Mouse (Mus musculus) heart, postnatal 25 days (tissue): ENCODE data around the gene Gm28305. TPM values are rescaled to one million over a fixed set of nuclear protein-coding genes. Genes with fewer than 3 reads are reported as not detected.

Source experiments
- DNase-seq: peaks from one replicate; pipeline ENCODE4 v3.0.0; 2022; ENCODE audit warnings: low spot score
- intact Hi-C: fragments of 180-260 bp; cut with DNase I; formaldehyde crosslinking; loops from one replicate; pipeline ENCODE4 v1.15.1; 2025
- total RNA-seq, 2 experiments: library from RNA; stranded (reverse); gene quantifications; 2 replicates each; pipeline ENCODE4 v1.2.3; 2021

Gm28305 gene
- total RNA-seq = not detected

- intact Hi-C loops = no loop called here
- no peak for DNase-seq
Observed at GRCm38 (mm10) chr9:104040362-104040761, at the start of gene Gm28305. Gm28305 (plus strand) TSS chr9:104040662.

- intact Hi-C loops = loop anchor here (2.0 kb wide), 3 partner anchors 238 to 506 kb away; no protein-coding TSS in a partner anchor
- no peak for DNase-seq
Observed at GRCm38 (mm10) chr9:103996496-103996895, 44.0 kb upstream of the Gm28305 start.

GRCm38 (mm10) chr9:104000601-104001000, 39.9 kb upstream of the Gm28305 start:
- no peak for DNase-seq
- intact Hi-C loops = loop anchor here (10.0 kb wide), 1 partner anchor 636 kb away; the partner anchor contains the start of gene Cdv3

GRCm38 (mm10) chr9:104001921-104002859, 38.3 kb upstream of the Gm28305 start, which contains the start of gene Nphp3:
Nphp3 (plus strand) TSS chr9:104002544.
- peak; percentile 99 for DNase-seq
- intact Hi-C loops = loop anchor here (10.0 kb wide), 1 partner anchor 637 kb away; the partner anchor contains the start of gene Cdv3

GRCm38 (mm10) chr9:104002913-104003330, 37.5 kb upstream of the Gm28305 start:
- no peak for DNase-seq
- intact Hi-C loops = loop anchor here (10.0 kb wide), 1 partner anchor 638 kb away; the partner anchor contains the start of gene Cdv3

- no peak for DNase-seq
- intact Hi-C loops = no loop called here
Observed at GRCm38 (mm10) chr9:104014526-104014925, 25.9 kb upstream of the Gm28305 start.

GRCm38 (mm10) chr9:104021026-104021425, 19.4 kb upstream of the Gm28305 start:
- no peak for DNase-seq
- intact Hi-C loops = no loop called here

- DNase-seq = no peak
- intact Hi-C loops = no loop called here
Observed at GRCm38 (mm10) chr9:104027186-104027585, 13.3 kb upstream of the Gm28305 start.

- intact Hi-C loops = no loop called here
- DNase-seq = no peak
Observed at GRCm38 (mm10) chr9:104029861-104030260, 10.6 kb upstream of the Gm28305 start.

GRCm38 (mm10) chr9:104034231-104034630, 6.2 kb upstream of the Gm28305 start:
- intact Hi-C loops = no loop called here
- DNase-seq = no peak

- DNase-seq = no peak
- intact Hi-C loops = no loop called here
Observed at GRCm38 (mm10) chr9:104034718-104035117, 5.7 kb upstream of the Gm28305 start.

GRCm38 (mm10) chr9:104035261-104036015, 5.0 kb upstream of the Gm28305 start:
- intact Hi-C loops = no loop called here
- peak; percentile 10 for DNase-seq

- intact Hi-C loops = no loop called here
- no peak for DNase-seq
Observed at GRCm38 (mm10) chr9:104038266-104038665, 2.2 kb upstream of the Gm28305 start.

GRCm38 (mm10) chr9:104039031-104039695, 1.3 kb upstream of the Gm28305 start:
- intact Hi-C loops = no loop called here
- DNase-seq = no peak

GRCm38 (mm10) chr9:104039742-104040141, 720 bp upstream of the Gm28305 start:
- DNase-seq = no peak
- intact Hi-C loops = no loop called here

- no peak for DNase-seq
- intact Hi-C loops = no loop called here
Observed at GRCm38 (mm10) chr9:104043676-104044075, 3.2 kb downstream of the Gm28305 start.

GRCm38 (mm10) chr9:104051028-104051427, 10.6 kb downstream of the Gm28305 start:
- intact Hi-C loops = no loop called here
- DNase-seq = no peak

GRCm38 (mm10) chr9:104062430-104063243, 22.2 kb downstream of the Gm28305 start, which contains the start of gene Uba5:
Uba5 (minus strand) TSS chr9:104063134.
- intact Hi-C loops = no loop called here
- DNase-seq = peak; percentile 44
